Mouse (Mus musculus) cerebellum, adult 2 months (tissue): Measurements from ENCODE around the gene Mphosph9. TPM values are rescaled to one million over a fixed set of nuclear protein-coding genes. Genes with fewer than 3 reads are reported as not detected.
A peak's percentile ranks its signal among the peaks of the same experiment; 100 is the strongest.

ENCODE experiments used
- DNase-seq, 2 experiments: peaks; one replicate each; pipeline ENCODE4 v3.0.0; 2021
- H3K27ac ChIP-seq: fragments of 200-500 bp; 2 replicates; pipeline ENCODE4 v1.5.1; 2012; ENCODE audit warnings: low read length, control low read depth, inconsistent platforms; ENCODE audit not compliant: insufficient read depth
- H3K27me3 ChIP-seq: fragments of 200-500 bp; 2 replicates; pipeline ENCODE4 v1.6.1; 2012; ENCODE audit warnings: inconsistent platforms, mild to moderate bottlenecking, low read length, moderate library complexity; ENCODE audit not compliant: control insufficient read depth, insufficient read depth
- H3K4me1 ChIP-seq: fragments of 200-500 bp; 2 replicates; pipeline ENCODE4 v1.6.1; 2011; ENCODE audit warnings: low read length; ENCODE audit not compliant: control insufficient read depth, insufficient read depth
- H3K4me3 ChIP-seq: fragments of 200-500 bp; replicated peaks from 2 replicates; pipeline ENCODE3; 2011; ENCODE audit warnings: mild to moderate bottlenecking, low read depth, low read length, control low read depth; ENCODE audit not compliant: insufficient read depth
- CTCF ChIP-seq: fragments of 200-500 bp; IDR thresholded peaks from 2 replicates; pipeline ENCODE4 v1.5.1; 2011; ENCODE audit warnings: low read depth, mild to moderate bottlenecking, control low read depth, low read length, moderate library complexity, borderline replicate concordance; ENCODE audit not compliant: insufficient read depth
- POLR2A ChIP-seq: fragments of 200-500 bp; IDR thresholded peaks from 2 replicates; pipeline ENCODE4 v1.6.1; 2011; ENCODE audit warnings: low read length, control low read depth, borderline replicate concordance; ENCODE audit not compliant: insufficient read depth
- WGBS: fragments of 180-500 bp; shearing (Covaris S2); methylation state at CpG from one replicate; pipeline ENCODE4 v1.1.7; 2018; 5-methylcytosine and 5-hydroxymethylcytosine counted together
- polyA plus RNA-seq: library from polyadenylated mRNA; depleted of rRNA; stranded (reverse); fragments of >200 nt; gene quantifications from 2 replicates; pipeline ENCODE4 v1.2.3, GENCODE M21; 2012

The Mphosph9 gene
- polyA plus RNA-seq, 1 experiment = 27.2 TPM

- 0 out of 2 replicates have a peak, but pooled peaks have one; percentile 22 for TF ChIP-seq POLR2A
- no peak for TF ChIP-seq CTCF
- Histone ChIP-seq H3K4me1 (peaks cover 17% of the 10 kb centered on the region; the same call in 1 of the 2 replicates), H3K27me3 (no peaks in the 10 kb centered on the region), H3K4me3 (peak within 1 kb of the TSS; percentile 54), H3K27ac (peak within 1 kb of the TSS; percentile 85)
- peak; percentile 71 to 72 for DNase-seq
- WGBS = 1% methylated on average over 83 of the region's 90 CpGs
Measured at GRCm38 (mm10) chr5:124249614-124250591, 77.9 kb downstream of the Mphosph9 start, which contains the start of gene Pitpnm2. TSS of gene Pitpnm2 (minus strand) at chr5:124249760.

DNA sequence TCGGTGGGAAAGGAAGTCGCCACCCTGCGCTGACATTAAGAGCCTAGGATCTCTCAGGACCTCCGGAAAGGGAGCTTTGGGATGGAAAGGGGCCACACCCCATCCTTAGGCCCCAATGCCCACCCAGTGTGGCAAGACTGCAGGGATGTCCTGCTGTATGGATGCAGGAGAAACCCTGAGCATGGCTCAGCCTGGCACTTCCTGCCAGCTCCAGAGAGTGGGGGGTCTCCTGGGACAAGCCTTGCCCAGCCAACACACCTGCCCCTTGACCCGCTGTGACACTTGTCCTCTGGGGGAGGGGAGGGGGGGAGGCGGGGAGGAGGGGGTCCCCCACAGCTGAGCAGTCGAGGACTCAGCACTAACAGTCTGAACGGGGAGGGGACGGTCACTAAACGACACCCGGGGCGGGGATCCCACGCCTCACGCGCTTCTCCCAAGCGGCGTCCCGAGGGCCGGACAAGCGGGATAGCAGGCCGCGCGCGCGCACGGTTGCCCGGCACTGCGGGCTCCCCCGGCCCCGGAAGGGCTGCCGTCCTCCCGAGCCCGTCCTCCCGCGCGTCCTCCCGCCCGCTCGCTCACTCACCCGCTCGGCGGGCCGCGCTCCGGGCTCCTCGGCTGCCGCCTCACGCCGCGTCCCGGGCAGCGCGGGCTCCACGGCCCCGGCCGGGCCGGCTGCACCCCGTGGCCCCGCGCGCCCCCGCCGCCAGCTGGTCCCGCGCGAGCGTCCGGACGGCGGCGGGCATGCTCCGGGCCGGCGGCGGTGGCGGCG is 78.7 kb downstream of the Mphosph9 start:
- no peaks in the 10 kb centered on the region for H3K27me3 ChIP-seq
- 1% methylated on average over 74 of the region's 77 CpGs for WGBS
- no peak for TF ChIP-seq POLR2A
- TF ChIP-seq CTCF = no peak
- peak overlapping the region; percentile 63 for H3K27ac ChIP-seq
- H3K4me3 ChIP-seq = peak overlapping the region; percentile 54
- peak; percentile 68 to 77 for DNase-seq
- peaks cover 17% of the 10 kb centered on the region; the same call in 1 of the 2 replicates for H3K4me1 ChIP-seq

DNA sequence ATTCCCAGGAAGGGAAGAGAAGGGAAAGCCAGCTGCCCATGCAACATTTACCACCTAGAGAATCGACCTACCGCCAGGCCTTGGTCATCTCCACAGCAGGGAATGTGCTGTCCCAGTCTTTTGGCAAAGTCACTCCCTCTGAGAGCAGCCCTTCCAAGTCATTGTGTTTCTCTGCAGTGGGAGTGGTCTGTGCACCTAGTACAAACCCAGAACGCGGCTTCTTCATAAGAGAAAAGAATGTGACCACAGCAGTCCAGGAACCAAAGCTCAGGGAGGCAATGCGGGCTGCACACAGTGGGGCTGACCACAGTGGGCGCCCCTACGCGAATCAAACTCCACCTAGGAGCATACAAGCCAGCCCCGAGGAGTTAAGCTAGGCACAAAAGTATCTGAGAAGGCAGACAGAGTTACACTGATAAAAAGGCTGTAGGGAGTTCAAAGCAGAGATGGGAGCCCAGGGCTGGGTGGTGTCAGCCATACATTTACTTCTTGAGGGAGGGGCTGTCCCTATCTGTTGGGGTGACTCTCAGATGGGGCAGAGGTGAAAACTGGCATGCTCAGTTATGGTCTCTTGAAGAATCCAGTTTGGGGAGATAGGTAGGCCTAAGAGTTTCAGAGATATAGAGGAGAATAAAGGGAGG is 79.7 kb downstream of the Mphosph9 start:
- WGBS = 37% methylated on average over 9 of the region's 9 CpGs
- peak overlapping the region; percentile 31 for H3K4me3 ChIP-seq
- H3K27me3 ChIP-seq = no peaks in the 10 kb centered on the region
- H3K4me1 ChIP-seq = peaks cover 20% of the 10 kb centered on the region; the same call in 1 of the 2 replicates
- TF ChIP-seq CTCF (no peak), POLR2A (no peak)
- H3K27ac ChIP-seq = peak overlapping the region; percentile 5; the same call in 1 of the 2 replicates
- DNase-seq = peak; percentile 33 to 37

- no peak for DNase-seq
- Histone ChIP-seq H3K27ac (no peak overlapping the region), H3K27me3 (no peaks in the 10 kb centered on the region), H3K4me1 (peaks cover 22% of the 10 kb centered on the region; the same call in 1 of the 2 replicates), H3K4me3 (no peak overlapping the region)
- TF ChIP-seq CTCF = no peak
- no peak for TF ChIP-seq POLR2A
- 34% methylated on average over 7 of the region's 7 CpGs for WGBS
Measured at GRCm38 (mm10) chr5:124247296-124247695, 80.5 kb downstream of the Mphosph9 start.

DNA sequence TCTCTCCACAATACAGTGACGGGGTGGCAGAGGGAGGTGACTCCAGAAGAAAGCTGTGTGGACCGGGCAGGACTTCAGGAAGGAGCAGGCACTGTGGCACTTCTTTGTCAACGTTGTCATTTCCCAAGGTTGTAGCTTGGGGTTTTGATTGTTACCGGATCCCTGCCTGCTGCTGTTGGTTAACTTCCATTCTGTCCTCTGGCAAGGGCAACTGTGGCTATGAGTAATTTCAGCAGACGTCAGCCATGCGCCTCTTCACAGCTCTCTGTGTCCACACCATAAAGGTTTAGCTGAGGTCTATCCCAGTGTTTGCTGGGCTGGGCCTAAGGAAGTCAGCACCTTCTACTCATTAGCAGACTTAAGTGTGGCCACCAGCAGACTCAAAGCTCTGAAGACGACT is 82.9 kb downstream of the Mphosph9 start:
- peak in 1 of 2 experiments; percentile 11 for DNase-seq
- 92% methylated on average over 7 of the region's 7 CpGs for WGBS
- Histone ChIP-seq H3K27ac (no peak overlapping the region), H3K27me3 (no peaks in the 10 kb centered on the region), H3K4me1 (peaks cover 21% of the 10 kb centered on the region), H3K4me3 (no peak overlapping the region)
- TF ChIP-seq CTCF (no peak), POLR2A (no peak)

- H3K4me1 ChIP-seq = peaks cover 21% of the 10 kb centered on the region
- no peak for TF ChIP-seq POLR2A
- H3K27me3 ChIP-seq = no peaks in the 10 kb centered on the region
- no peak overlapping the region for H3K4me3 ChIP-seq
- DNase-seq = no peak
- 92% methylated on average over 8 of the region's 8 CpGs for WGBS
- H3K27ac ChIP-seq = no peak overlapping the region
Measured at GRCm38 (mm10) chr5:124244449-124244848, 83.3 kb downstream of the Mphosph9 start.

DNA sequence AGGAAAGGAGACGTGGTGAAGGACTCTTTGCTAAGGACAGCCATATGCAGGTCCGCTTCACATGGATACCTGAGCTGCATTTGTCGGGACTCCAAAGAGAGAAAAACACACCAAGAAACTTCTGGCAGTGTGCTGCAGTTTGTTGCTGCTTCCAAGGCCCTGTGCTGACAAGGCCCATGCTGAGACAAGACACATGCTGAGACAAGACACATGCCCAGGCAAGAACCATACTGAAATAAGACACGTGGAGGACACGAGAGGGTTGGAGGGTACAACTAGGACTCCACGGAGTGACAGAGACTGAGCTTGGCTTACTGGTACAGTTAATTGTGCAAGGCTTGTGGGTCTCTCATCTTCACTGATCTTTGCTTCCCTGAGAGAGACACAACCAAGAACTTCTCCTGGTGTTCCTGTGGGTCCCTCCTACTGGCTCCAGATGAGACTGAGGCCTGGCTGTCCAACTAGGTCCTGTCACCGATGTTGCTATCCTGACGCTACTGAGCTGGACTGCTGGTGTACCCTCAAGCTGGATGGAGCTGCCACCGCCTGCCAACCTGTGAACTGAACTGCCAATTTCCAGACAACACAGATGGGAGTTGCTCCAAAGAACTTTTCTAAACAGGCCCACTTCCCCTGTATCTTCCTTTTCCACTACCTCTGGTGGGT is 84.4 kb downstream of the Mphosph9 start:
- peak in 1 of 2 experiments; percentile 13 for DNase-seq
- WGBS = 37% methylated on average over 9 of the region's 9 CpGs
- Histone ChIP-seq H3K27me3 (no peaks in the 10 kb centered on the region), H3K4me1 (peaks cover 21% of the 10 kb centered on the region), H3K27ac (no peak overlapping the region), H3K4me3 (no peak overlapping the region)
- no peak for TF ChIP-seq POLR2A
- TF ChIP-seq CTCF = no peak
